Mouse (Mus musculus) monocyte, adult 5-6 weeks (primary cell): Measurements from ENCODE around the gene Trp63. TPM values are rescaled to one million over a fixed set of nuclear protein-coding genes. Genes with fewer than 3 reads are reported as not detected.

Experiments
- ATAC-seq: fragments of 153-309, 156-312 bp; replicated peaks from 2 replicates; pipeline ENCODE4 v1.8.0; 2017; ENCODE audit warnings: mild to moderate bottlenecking; ENCODE audit not compliant: low TSS enrichment, insufficient number of reproducible peaks, severe bottlenecking, poor library complexity, low FRiP score
- total RNA-seq: library from RNA; stranded (forward); fragments of 200-1000, 200-491, 200-594 nt; gene quantifications from 3 replicates; pipeline ENCODE4 v1.2.3, GENCODE M21; 2017

Trp63 gene
- total RNA-seq, 1 experiment from 2014 or later: not detected

- no peak for ATAC-seq
These were observed 166.3 kb downstream of the Trp63 start for GRCm38 (mm10) chr16:25849593-25850464.

GRCm38 (mm10) chr16:25860731-25861505 lies 177.4 kb downstream of the Trp63 start:
- no peak for ATAC-seq

GRCm38 (mm10) chr16:25865096-25865869 lies 181.7 kb downstream of the Trp63 start:
- no peak for ATAC-seq

GRCm38 (mm10) chr16:25871503-25871902 lies 187.9 kb downstream of the Trp63 start:
- ATAC-seq: no peak

GRCm38 (mm10) chr16:25875681-25876080 lies 192.1 kb downstream of the Trp63 start:
- ATAC-seq: no peak

GRCm38 (mm10) chr16:25877416-25877965 lies 193.9 kb downstream of the Trp63 start:
- ATAC-seq: no peak

- ATAC-seq: no peak
These were observed 194.6 kb downstream of the Trp63 start for GRCm38 (mm10) chr16:25878116-25878515.

GRCm38 (mm10) chr16:25899071-25899470 lies 215.5 kb downstream of the Trp63 start:
- ATAC-seq: no peak

- no peak for ATAC-seq
These were observed 216.1 kb downstream of the Trp63 start for GRCm38 (mm10) chr16:25899657-25900056.

- ATAC-seq: no peak
These were observed 216.9 kb downstream of the Trp63 start for GRCm38 (mm10) chr16:25900389-25900908.

- ATAC-seq: no peak
These were observed 228.6 kb downstream of the Trp63 start for GRCm38 (mm10) chr16:25912185-25912584.

GRCm38 (mm10) chr16:25934181-25934580 lies 250.6 kb downstream of the Trp63 start:
- no peak for ATAC-seq
